Mouse (Mus musculus): ENCODE results near the gene Clstn1. TPM values are rescaled to one million over a fixed set of nuclear protein-coding genes. Genes with fewer than 3 reads are reported as not detected.

The Clstn1 gene
- polyA plus RNA-seq, 1 experiment = 0.05 TPM

DNA sequence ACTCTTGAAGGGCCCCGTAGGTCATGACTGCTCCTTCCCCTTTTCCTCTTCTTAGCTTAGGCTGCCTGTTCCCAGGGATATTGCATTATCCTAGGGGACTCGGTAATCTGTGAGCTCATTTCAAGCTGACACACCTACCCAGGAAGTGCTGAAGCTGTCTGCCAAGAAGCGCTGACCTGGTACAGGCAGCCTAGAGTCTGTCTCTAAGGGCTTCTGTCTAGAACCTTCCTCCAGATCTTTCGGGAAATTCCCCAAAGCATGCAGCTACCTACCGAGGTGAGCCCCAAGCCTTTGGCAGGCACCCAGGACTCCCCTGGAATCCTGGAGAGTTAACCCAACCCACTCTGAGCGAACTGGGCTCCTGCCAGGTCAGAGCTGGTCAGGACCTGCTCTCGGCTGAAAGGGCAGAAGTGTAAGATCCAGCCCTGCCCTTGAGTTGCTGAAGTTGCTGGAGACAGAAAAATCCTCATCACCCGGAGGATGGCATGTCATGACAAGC, 14.6 kb upstream of the Clstn1 start:
- H3K9me3 ChIP-seq (ENCODE audit: control insufficient read depth, low read length) = no peaks in the 10 kb centered on the region
- peaks cover 12% of the 10 kb centered on the region for H3K4me1 ChIP-seq (ENCODE audit: control insufficient read depth)

DNA sequence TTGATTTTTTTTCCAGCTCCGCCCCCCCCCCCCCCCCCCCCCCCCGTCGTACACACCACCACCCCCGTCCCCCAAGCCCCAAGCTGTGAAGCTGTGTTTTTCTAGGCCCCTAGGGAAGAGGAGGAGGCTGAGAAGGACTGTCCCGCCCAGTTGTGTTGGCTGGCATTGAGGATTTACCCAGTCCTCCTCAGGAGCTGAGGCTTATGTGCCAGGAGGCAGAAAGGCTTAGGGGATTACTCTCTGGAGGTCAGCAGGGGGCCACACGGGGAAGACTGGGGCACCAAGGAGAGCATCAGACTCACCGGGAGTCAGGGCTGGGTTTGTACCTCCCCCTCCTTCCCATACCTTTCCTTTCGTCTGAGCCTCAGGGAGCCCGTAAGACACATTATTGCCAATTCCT, 13.8 kb upstream of the Clstn1 start:
- H3K27me3 ChIP-seq (ENCODE audit: control insufficient read depth) = peaks cover 7% of the 10 kb centered on the region

More for the DNA sequence above, 14.6 kb upstream of the Clstn1 start:
- TF ChIP-seq TAL1 (IDR thresholded peaks at IDR 0.05; ENCODE audit: low read length) (no peak), GATA1 (IDR thresholded peaks at IDR 0.05; ENCODE audit: low read length) (no peak)
- no peaks in the 10 kb centered on the region for H3K36me3 ChIP-seq (ENCODE audit: control insufficient read depth)
- H3K4me3 ChIP-seq (replicated peaks) = no peak overlapping the region
- peaks cover 7% of the 10 kb centered on the region for H3K27me3 ChIP-seq (ENCODE audit: control insufficient read depth)

DNA sequence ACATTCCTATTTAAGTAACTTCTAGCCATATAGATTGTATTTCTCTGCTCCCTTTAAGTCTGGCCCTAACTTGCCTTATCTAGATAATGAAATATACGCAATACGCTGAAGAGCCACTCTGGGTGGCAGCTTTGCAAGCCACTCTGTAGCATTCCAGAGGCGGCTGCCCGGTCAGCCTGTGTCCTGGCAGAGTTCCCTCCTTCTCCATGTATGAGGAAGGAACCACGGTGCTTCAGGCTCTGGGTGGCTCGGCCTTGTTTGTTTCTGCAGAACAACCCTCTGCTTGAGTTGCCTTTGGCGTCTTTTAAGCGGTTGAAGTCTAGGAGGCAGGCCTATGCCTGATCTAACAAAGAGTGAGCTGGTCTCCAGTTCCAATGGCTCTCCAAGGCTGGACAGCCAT, 13.4 kb upstream of the Clstn1 start:
- Histone ChIP-seq H3K4me1 (ENCODE audit: control insufficient read depth) (peaks cover 6% of the 10 kb centered on the region), H3K4me3 (replicated peaks) (no peak overlapping the region), H3K9me3 (ENCODE audit: control insufficient read depth, low read length) (no peaks in the 10 kb centered on the region), H3K27me3 (ENCODE audit: control insufficient read depth) (peaks cover 7% of the 10 kb centered on the region), H3K36me3 (ENCODE audit: control insufficient read depth) (no peaks in the 10 kb centered on the region)
- TF ChIP-seq GATA1 (IDR thresholded peaks at IDR 0.05; ENCODE audit: low read length) = no peak
- no peak for TF ChIP-seq TAL1 (IDR thresholded peaks at IDR 0.05; ENCODE audit: low read length)

More for the DNA sequence above, 13.8 kb upstream of the Clstn1 start:
- Histone ChIP-seq H3K4me1 (ENCODE audit: control insufficient read depth) (peaks cover 10% of the 10 kb centered on the region), H3K9me3 (ENCODE audit: control insufficient read depth, low read length) (no peaks in the 10 kb centered on the region), H3K4me3 (replicated peaks) (no peak overlapping the region), H3K36me3 (ENCODE audit: control insufficient read depth) (no peaks in the 10 kb centered on the region)
- TF ChIP-seq TAL1 (IDR thresholded peaks at IDR 0.05; ENCODE audit: low read length) (no peak), GATA1 (IDR thresholded peaks at IDR 0.05; ENCODE audit: low read length) (no peak)

DNA sequence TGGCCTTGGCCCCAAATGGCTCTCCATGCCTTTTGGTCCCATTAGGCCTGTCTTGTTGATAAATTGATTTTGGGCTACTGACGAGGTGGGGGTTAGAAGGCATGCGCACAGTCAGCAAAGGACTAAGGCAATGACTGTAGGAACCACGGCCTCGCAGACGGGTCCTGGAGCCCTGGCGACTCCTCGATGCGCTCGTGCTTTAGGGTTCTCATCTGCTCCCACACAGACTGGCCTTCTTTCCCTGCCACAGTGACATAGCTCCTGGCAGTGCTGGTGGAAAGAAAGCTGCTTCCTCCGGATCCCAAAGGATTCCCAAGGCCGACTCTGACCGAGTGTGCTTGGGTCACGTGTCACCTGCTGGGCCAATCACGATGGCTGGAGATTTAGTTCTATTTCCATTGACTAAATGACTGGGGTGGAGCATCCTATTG, 11.9 kb upstream of the Clstn1 start:
- Histone ChIP-seq H3K4me1 (ENCODE audit: control insufficient read depth) (no peaks in the 10 kb centered on the region), H3K27me3 (ENCODE audit: control insufficient read depth) (peaks cover 17% of the 10 kb centered on the region), H3K4me3 (replicated peaks) (no peak overlapping the region), H3K36me3 (ENCODE audit: control insufficient read depth) (no peaks in the 10 kb centered on the region), H3K9me3 (ENCODE audit: control insufficient read depth, low read length) (no peaks in the 10 kb centered on the region)
- TF ChIP-seq GATA1 (IDR thresholded peaks at IDR 0.05; ENCODE audit: low read length) = no peak
- TF ChIP-seq TAL1 (IDR thresholded peaks at IDR 0.05; ENCODE audit: low read length) = no peak

DNA sequence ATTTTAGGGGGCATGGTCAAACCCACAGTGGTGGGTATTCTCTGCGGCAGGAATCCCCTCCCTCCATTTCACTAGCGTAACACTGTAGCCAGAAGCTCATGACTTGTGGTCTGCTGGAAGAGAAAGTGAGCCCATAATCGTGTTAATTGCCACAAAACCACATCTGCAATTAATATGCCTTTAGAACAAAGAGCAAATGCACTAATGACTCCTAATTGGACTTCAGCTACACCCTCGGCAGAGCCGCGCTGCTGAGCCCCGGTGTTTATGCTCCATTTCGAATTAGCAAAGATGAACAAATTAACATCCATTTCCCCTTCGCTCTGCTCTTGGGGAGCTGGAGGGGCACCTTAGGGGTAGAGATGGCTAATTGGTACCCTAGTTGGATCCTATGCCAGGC, 10.2 kb upstream of the Clstn1 start:
- Histone ChIP-seq H3K36me3 (ENCODE audit: control insufficient read depth) (no peaks in the 10 kb centered on the region), H3K27me3 (ENCODE audit: control insufficient read depth) (peaks cover 15% of the 10 kb centered on the region), H3K9me3 (ENCODE audit: control insufficient read depth, low read length) (no peaks in the 10 kb centered on the region), H3K4me1 (ENCODE audit: control insufficient read depth) (no peaks in the 10 kb centered on the region), H3K4me3 (replicated peaks) (no peak overlapping the region)
- no peak for TF ChIP-seq GATA1 (IDR thresholded peaks at IDR 0.05; ENCODE audit: low read length)
- TF ChIP-seq TAL1 (IDR thresholded peaks at IDR 0.05; ENCODE audit: low read length) = no peak

DNA sequence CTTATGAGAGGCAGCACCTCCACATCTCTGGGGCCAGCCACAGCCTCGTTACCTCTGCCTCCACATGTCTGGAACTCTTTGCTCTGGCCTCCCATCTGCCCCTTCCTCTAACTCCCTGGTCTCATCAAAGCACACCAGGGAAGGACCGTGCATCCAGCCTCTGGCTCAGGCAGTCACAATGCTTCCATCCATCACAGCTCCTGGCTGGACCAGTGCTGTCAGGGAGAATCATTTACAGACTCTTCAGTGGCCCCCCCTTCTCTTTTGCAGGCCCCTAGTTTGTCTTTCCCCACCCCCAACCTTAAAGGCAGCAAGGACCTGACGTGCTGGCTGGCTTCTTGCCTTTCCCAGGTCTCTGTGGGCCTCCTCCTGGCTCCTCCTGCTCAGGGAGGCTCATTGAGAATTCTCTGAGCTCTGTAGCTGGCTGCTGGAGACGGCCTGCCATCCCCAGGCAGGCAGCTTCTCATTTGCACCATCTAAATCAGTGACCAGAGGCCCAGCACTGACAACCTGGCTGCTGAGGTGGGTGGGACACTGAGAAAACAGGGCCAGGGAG, 9.2 kb upstream of the Clstn1 start:
- Histone ChIP-seq H3K27me3 (ENCODE audit: control insufficient read depth) (peaks cover 16% of the 10 kb centered on the region), H3K4me3 (replicated peaks) (no peak overlapping the region), H3K4me1 (ENCODE audit: control insufficient read depth) (no peaks in the 10 kb centered on the region), H3K36me3 (ENCODE audit: control insufficient read depth) (no peaks in the 10 kb centered on the region), H3K9me3 (ENCODE audit: control insufficient read depth, low read length) (no peaks in the 10 kb centered on the region)
- TF ChIP-seq GATA1 (IDR thresholded peaks at IDR 0.05; ENCODE audit: low read length) (no peak), TAL1 (IDR thresholded peaks at IDR 0.05; ENCODE audit: low read length) (no peak)

DNA sequence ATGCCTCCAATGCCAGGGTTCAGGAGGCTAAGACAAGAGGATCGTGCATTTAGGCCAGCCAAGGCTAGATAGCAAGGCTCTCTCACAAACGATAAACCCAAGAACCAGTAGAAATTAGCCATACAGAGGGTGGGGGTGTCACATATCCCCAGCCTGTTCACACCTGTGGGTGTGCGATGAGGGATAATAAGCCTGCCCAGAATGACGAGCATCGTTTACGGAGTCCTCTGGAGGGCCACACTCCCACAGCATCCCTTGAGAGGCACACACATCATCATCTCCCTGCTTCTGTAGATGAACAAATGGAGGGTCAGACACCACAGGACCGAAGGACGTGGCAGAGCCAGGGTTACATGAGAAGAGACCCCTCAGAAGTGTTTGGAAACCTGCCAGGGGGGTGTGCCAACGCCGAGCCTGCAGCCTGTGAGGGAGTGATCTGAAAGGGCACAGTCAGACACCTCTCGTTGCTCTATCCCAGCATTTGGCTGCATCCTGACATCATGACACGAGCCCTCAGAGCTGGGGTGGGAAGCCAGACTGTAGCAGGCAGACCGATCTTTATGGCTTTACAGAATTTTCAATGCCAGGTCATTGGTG, 8.1 kb upstream of the Clstn1 start:
- Histone ChIP-seq H3K9me3 (ENCODE audit: control insufficient read depth, low read length) (no peaks in the 10 kb centered on the region), H3K4me1 (ENCODE audit: control insufficient read depth) (no peaks in the 10 kb centered on the region), H3K36me3 (ENCODE audit: control insufficient read depth) (no peaks in the 10 kb centered on the region), H3K4me3 (replicated peaks) (no peak overlapping the region), H3K27me3 (ENCODE audit: control insufficient read depth) (peaks cover 16% of the 10 kb centered on the region)
- TF ChIP-seq TAL1 (IDR thresholded peaks at IDR 0.05; ENCODE audit: low read length) = no peak
- TF ChIP-seq GATA1 (IDR thresholded peaks at IDR 0.05; ENCODE audit: low read length) = no peak

DNA sequence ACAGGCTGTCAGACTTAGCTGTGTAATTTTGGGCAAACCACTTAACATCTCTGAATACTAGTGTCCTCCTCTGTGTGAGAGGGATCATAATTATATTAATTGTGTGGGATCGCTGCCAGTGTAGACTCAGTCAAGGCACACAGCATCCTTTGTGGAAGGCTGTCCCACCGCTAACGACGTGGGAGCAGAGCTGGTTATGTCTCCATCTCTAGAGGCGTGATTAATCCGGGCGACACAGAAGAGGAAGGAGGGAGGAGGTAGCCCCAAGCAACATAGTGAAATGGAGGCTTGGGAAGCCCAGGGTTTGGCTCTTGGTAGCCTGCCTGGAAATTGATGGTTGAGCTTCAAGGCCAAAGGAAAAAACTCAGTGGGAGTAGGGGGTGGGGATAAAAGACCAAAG, 7.4 kb upstream of the Clstn1 start:
- H3K27me3 ChIP-seq (ENCODE audit: control insufficient read depth) = peaks cover 17% of the 10 kb centered on the region
- TF ChIP-seq TAL1 (IDR thresholded peaks at IDR 0.05; ENCODE audit: low read length) (no peak), GATA1 (IDR thresholded peaks at IDR 0.05; ENCODE audit: low read length) (no peak)

DNA sequence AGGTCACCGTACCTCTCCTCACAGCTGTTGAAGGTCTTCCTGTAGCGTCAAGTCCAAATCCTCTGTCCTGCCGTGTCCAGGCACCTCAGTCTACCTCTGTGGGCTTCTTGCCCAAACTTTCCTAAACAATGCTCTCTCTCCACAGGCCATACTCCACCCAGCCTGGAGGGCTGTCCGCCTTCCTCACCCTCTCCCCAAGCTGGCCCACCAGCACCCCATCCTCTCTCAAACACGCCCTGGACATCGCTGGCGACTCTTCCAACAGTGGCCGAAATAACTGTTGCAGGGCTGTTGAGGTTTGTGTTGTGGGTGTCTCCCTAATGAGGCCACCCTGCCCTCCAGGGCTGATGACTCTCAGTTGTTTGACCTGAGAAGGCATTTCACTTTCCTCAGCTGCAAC, 1.0 kb upstream of the Clstn1 start:
- Histone ChIP-seq H3K27me3 (ENCODE audit: control insufficient read depth) (peaks cover 63% of the 10 kb centered on the region), H3K9me3 (ENCODE audit: control insufficient read depth, low read length) (peaks cover 2% of the 10 kb centered on the region; the same call in 1 of the 2 replicates), H3K36me3 (ENCODE audit: control insufficient read depth) (no peaks in the 10 kb centered on the region), H3K4me1 (ENCODE audit: control insufficient read depth) (no peaks in the 10 kb centered on the region), H3K4me3 (replicated peaks) (no peak overlapping the region)
- TF ChIP-seq GATA1 (IDR thresholded peaks at IDR 0.05; ENCODE audit: low read length) (no peak), TAL1 (IDR thresholded peaks at IDR 0.05; ENCODE audit: low read length) (no peak)

More for the DNA sequence above, 7.4 kb upstream of the Clstn1 start:
- Histone ChIP-seq H3K36me3 (ENCODE audit: control insufficient read depth) (no peaks in the 10 kb centered on the region), H3K4me1 (ENCODE audit: control insufficient read depth) (no peaks in the 10 kb centered on the region), H3K9me3 (ENCODE audit: control insufficient read depth, low read length) (no peaks in the 10 kb centered on the region), H3K4me3 (replicated peaks) (no peak overlapping the region)
